Mouse (Mus musculus): Measurements from ENCODE around the gene Flg. TPM values are rescaled to one million over a fixed set of nuclear protein-coding genes. Genes with fewer than 3 reads are reported as not detected.

Flg gene
- polyA plus RNA-seq (2016; fragmentation: Nextera tagmentation; extraction: Ambion mirVana) = not detected in 2 replicates

DNA sequence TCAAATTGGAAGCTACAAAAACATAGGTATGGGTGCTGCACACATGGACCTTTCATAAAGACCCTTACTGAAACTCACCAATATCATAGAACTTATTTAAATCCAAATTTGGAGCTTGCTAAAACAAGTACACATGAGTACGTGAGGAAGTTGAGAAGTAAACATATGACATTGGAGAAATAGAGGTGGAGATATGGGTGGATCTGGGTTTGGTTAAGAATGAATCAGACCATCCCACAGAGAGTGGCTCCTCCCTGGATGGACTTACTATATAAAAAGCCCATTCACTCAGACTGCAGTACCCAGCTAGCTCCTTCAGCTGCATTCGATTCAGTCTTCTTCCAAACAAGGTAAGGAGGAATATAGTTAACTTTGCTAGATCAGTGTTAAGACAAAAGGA, at the start of gene Flg:
Flg (plus strand) TSS at position 301 of the 400 bp plus-strand sequence.
- H3K4me1 ChIP-seq = no peaks in the 10 kb centered on the region
- H3K9ac ChIP-seq = no peak within 1 kb of the TSS
- no peaks in the 10 kb centered on the region for H3K36me3 ChIP-seq
- H3K27me3 ChIP-seq (replicated peaks) = no peaks in the 10 kb centered on the region
- no peak for ATAC-seq (ENCODE audit: low FRiP score, low read depth)
- H3K27ac ChIP-seq = no peak within 1 kb of the TSS
- H3K4me2 ChIP-seq (replicated peaks) = no peak within 1 kb of the TSS
- no peak within 1 kb of the TSS for H3K4me3 ChIP-seq
- no peaks in the 10 kb centered on the region for H3K9me3 ChIP-seq
- 87% methylated on average over 2 of the region's 2 CpGs for WGBS

DNA sequence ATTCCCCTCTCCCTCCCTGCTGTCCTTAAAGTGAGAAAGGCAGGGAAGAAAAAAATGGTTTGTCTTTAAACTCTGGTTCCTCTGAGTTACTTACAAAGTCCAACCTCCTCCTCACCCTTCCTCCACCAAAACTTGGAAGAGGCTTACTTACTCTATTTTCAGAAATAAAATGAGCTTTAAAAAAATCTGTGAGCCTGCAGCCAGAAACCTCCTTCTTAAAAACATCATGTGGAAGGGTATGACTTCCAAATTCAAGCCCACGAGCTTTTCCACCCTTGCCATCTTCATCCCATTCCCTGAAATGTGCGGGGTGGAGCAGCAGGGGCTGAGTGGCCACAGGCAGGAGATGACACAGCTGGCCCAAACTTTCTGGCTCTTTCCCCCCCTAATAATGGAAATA, 24.2 kb downstream of the Flg start:
- Histone ChIP-seq H3K4me2 (replicated peaks) (no peak overlapping the region), H3K9ac (no peak overlapping the region), H3K36me3 (no peaks in the 10 kb centered on the region), H3K27ac (no peak overlapping the region), H3K27me3 (replicated peaks) (no peaks in the 10 kb centered on the region), H3K4me3 (no peak overlapping the region), H3K9me3 (no peaks in the 10 kb centered on the region), H3K4me1 (no peaks in the 10 kb centered on the region)
- WGBS = 82% methylated on average over 2 of the region's 2 CpGs
- ATAC-seq (ENCODE audit: low FRiP score, low read depth) = no peak

DNA sequence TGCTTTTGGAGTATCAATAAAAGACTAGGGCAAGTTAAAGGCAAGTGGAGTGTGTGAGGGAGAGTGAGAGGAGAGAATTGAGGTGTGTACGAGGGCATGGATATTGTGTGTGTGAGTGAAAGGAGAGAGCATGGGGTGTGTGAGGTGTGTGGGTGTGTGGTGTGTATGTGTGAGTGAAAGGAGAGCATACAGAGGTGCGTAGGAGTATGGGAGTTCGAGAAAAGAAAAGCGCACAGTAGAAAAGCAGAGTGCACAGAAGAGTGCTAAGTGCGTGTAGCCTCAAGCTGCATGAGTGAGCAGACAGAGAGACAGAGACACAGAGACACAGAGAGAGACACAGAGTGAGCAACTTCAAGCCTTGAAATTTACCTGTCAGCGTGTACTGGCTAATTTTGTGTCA, 26.5 kb downstream of the Flg start:
- H3K4me3 ChIP-seq = no peak overlapping the region
- no peaks in the 10 kb centered on the region for H3K4me1 ChIP-seq
- no peak overlapping the region for H3K27ac ChIP-seq
- peaks cover 4% of the 10 kb centered on the region; the same call in 1 of the 2 replicates for H3K9me3 ChIP-seq
- no peak overlapping the region for H3K9ac ChIP-seq
- no peak for ATAC-seq (ENCODE audit: low FRiP score, low read depth)
- H3K27me3 ChIP-seq (replicated peaks) = no peaks in the 10 kb centered on the region
- H3K4me2 ChIP-seq (replicated peaks) = no peak overlapping the region
- WGBS = 90% methylated on average over 6 of the region's 6 CpGs
- no peaks in the 10 kb centered on the region for H3K36me3 ChIP-seq

DNA sequence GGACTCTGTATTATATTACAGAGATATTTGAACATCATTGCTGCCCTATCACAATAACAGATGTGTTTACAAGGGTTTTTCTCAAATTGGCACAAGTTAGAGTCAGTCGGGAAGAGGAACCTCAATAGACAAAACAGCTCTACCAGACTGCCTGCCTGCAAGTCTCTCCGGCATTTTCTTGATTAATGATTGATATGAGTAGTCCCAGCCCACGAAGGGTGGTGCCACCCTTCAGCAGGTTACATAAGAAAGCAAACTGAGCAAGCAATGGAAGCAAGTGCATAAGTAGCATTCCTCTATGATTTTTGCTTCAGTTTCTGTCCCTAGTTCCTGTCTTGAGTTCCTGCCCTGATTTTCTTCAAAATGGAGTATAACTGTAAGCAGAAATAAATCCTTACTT, 28.6 kb downstream of the Flg start:
- WGBS = 84% methylated on average over 3 of the region's 3 CpGs
- H3K9me3 ChIP-seq = peaks cover 4% of the 10 kb centered on the region; the same call in 1 of the 2 replicates
- H3K4me3 ChIP-seq = no peak overlapping the region
- no peak overlapping the region for H3K4me2 ChIP-seq (replicated peaks)
- no peak overlapping the region for H3K9ac ChIP-seq
- no peak for ATAC-seq (ENCODE audit: low FRiP score, low read depth)
- no peaks in the 10 kb centered on the region for H3K27me3 ChIP-seq (replicated peaks)
- H3K4me1 ChIP-seq = no peaks in the 10 kb centered on the region
- no peaks in the 10 kb centered on the region for H3K36me3 ChIP-seq
- H3K27ac ChIP-seq = no peak overlapping the region

DNA sequence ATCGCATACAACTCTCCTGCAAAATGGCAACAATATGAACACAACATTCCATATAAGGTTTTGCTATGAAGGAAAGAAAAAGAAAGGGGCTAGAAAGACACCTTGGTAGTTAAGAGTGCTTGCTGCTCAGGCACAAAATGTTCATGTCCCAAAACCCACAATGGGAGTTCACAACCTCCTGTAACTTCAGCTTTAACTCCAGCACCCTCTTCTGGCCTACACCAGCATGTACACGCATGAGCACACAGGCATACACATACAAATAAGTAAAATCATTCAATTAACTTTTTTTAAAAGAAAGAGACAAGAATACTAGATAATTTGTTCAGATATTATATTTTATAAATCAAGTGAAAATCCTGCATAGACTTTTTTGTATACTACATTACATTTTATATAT, 32.8 kb downstream of the Flg start:
- Histone ChIP-seq H3K9me3 (peaks cover 4% of the 10 kb centered on the region; the same call in 1 of the 2 replicates), H3K36me3 (no peaks in the 10 kb centered on the region), H3K4me1 (no peaks in the 10 kb centered on the region), H3K27me3 (replicated peaks) (no peaks in the 10 kb centered on the region), H3K9ac (no peak overlapping the region), H3K27ac (no peak overlapping the region), H3K4me3 (no peak overlapping the region), H3K4me2 (replicated peaks) (no peak overlapping the region)
- WGBS = 81% methylated on average over 2 of the region's 2 CpGs
- ATAC-seq (ENCODE audit: low FRiP score, low read depth) = no peak

DNA sequence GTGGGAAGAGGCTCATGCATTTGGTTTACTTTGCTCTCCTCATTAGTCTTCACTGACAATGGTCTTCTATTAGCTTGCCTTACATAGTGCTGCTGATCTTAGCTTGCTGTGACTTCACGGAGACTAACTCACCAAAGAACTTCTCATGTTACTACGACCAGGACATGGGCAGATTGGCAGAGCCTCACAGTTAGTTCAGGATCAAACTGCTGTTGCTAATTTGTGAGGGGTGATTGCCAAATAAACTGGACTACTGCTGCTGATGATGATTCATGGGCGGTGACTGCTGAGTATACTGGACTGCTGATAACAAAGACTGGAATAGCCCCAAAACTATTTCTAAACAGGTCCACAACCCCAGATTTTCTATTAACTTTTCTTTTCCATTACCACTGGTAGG, 38.0 kb downstream of the Flg start:
- no peak overlapping the region for H3K4me2 ChIP-seq (replicated peaks)
- no peak overlapping the region for H3K9ac ChIP-seq
- ATAC-seq (ENCODE audit: low FRiP score, low read depth) = no peak
- H3K4me3 ChIP-seq = no peak overlapping the region
- H3K36me3 ChIP-seq = no peaks in the 10 kb centered on the region
- 73% methylated on average over 3 of the region's 3 CpGs for WGBS
- no peaks in the 10 kb centered on the region for H3K27me3 ChIP-seq (replicated peaks)
- no peaks in the 10 kb centered on the region for H3K9me3 ChIP-seq
- H3K27ac ChIP-seq = no peak overlapping the region
- H3K4me1 ChIP-seq = no peaks in the 10 kb centered on the region

DNA sequence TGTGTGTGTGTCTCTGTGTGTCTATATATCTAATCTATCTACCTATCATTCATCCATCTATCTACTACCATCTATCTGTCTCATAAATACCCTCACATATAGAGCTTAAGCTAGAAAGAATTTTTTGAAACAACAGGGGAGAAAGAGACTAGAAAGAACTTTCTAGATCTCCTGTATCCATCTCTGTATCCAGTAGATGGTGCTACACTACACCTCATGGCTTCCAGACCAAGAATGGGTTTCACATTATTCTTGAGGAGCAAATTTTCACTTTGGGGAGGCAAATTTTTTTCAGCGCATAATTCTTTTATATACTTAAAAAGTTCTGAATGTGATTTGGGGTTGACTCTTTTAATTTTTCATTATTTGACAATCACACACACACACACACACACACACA, 41.1 kb downstream of the Flg start:
- no peak overlapping the region for H3K9ac ChIP-seq

DNA sequence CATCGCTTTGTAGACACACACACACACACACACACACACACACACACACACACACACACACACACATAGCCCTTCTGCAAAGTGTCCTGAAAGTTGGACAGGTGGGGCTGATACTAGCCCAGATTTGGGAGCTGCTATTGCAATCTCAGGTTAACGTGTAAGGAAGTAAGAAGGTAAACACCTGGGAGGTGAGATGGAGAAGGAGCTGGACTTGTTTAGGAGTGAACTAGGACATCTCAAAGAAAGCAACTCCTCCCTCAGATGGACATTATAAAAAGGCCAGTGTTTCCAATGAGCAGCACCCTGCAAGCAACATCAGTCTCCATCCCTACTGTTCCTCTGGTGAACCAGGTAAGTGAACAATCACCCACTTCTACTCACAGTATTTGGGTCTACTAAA, 46.1 kb downstream of the Flg start, which contains the start of gene Hrnr:
Hrnr (plus strand) TSS at position 301 of the 400 bp plus-strand sequence.
- Histone ChIP-seq H3K36me3 (no peaks in the 10 kb centered on the region), H3K4me2 (replicated peaks) (no peak within 1 kb of the TSS), H3K4me1 (no peaks in the 10 kb centered on the region), H3K9ac (no peak within 1 kb of the TSS), H3K27me3 (replicated peaks) (no peaks in the 10 kb centered on the region), H3K27ac (no peak within 1 kb of the TSS), H3K9me3 (no peaks in the 10 kb centered on the region), H3K4me3 (no peak within 1 kb of the TSS)
- 87% methylated on average over 2 of the region's 2 CpGs for WGBS
- ATAC-seq (ENCODE audit: low FRiP score, low read depth) = no peak

More for the DNA sequence above, 41.1 kb downstream of the Flg start:
- H3K9me3 ChIP-seq = no peaks in the 10 kb centered on the region
- H3K27me3 ChIP-seq (replicated peaks) = no peaks in the 10 kb centered on the region
- H3K4me2 ChIP-seq (replicated peaks) = no peak overlapping the region
- H3K4me1 ChIP-seq = no peaks in the 10 kb centered on the region
- whole genome bisulfite sequencing = 94% methylated on average over 1 of the region's 1 CpGs
- H3K4me3 ChIP-seq = no peak overlapping the region
- ATAC-seq (ENCODE audit: low FRiP score, low read depth) = no peak
- H3K36me3 ChIP-seq = no peaks in the 10 kb centered on the region
- H3K27ac ChIP-seq = no peak overlapping the region

DNA sequence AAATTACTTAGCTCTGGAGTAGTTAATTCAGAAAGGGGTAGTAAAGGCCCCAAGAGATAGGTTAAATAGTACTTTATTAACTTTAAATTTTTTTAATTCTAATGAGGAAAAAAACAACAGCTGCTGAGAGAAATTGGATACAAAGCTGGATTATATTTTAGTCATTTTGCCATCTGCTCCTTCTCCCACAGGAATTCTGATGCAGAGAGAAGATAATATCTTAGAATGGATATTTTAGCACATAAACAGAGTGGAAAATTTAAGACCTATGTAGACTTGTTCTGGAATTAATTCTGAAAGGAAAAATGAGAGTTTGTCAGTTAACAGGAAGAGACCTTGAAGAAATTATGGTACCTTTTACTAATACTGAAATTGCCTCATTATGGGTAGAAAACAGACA, 64.4 kb downstream of the Flg start:
- no peak overlapping the region for H3K4me3 ChIP-seq
- no peak overlapping the region for H3K27ac ChIP-seq
- no peak overlapping the region for H3K4me2 ChIP-seq (replicated peaks)
- H3K4me1 ChIP-seq = no peaks in the 10 kb centered on the region
- H3K36me3 ChIP-seq = no peaks in the 10 kb centered on the region
- ATAC-seq (ENCODE audit: low FRiP score, low read depth) = no peak
- no peaks in the 10 kb centered on the region for H3K9me3 ChIP-seq
- H3K27me3 ChIP-seq (replicated peaks) = no peaks in the 10 kb centered on the region
- no peak overlapping the region for H3K9ac ChIP-seq

DNA sequence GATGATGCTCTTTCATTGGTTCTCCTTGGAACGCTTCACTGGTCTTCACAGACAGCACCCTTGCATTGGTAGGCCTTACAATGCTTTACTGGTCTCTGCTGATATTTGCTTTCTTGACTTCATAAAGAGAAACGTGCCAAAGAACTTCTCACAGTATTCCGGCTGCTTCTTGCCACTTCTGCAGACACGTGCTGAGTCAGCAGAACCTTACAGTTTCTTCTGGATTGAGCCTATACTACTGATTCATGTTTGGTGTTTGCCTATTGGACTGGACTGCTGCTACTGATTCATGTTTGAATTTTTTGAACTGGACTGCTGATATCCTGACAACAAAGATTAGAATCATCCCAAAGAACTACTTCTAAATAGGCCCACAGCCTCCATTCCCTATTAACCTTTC, 66.7 kb downstream of the Flg start:
- Histone ChIP-seq H3K4me1 (no peaks in the 10 kb centered on the region), H3K4me3 (no peak overlapping the region), H3K27ac (no peak overlapping the region), H3K36me3 (no peaks in the 10 kb centered on the region), H3K4me2 (replicated peaks) (no peak overlapping the region), H3K9me3 (no peaks in the 10 kb centered on the region), H3K27me3 (replicated peaks) (no peaks in the 10 kb centered on the region), H3K9ac (no peak overlapping the region)
- 89% methylated on average over 4 of the region's 4 CpGs for WGBS
- ATAC-seq (ENCODE audit: low FRiP score, low read depth) = no peak

Other genes starting within 250 kb of the Flg start
- gene Gm4858, start 204.7 kb upstream of the Flg start, polyA plus RNA-seq (2016; fragmentation: Nextera tagmentation; extraction: Ambion mirVana) = not detected in 2 replicates
- not detected in 2 replicates for gene Crnn, start 128.7 kb upstream of the Flg start, polyA plus RNA-seq (2016; fragmentation: Nextera tagmentation; extraction: Ambion mirVana)
- gene Flg2, start 76.2 kb upstream of the Flg start, polyA plus RNA-seq (2016; fragmentation: Nextera tagmentation; extraction: Ambion mirVana) = not detected in 2 replicates
- gene Hrnr, start 46.2 kb downstream of the Flg start, polyA plus RNA-seq (2016; fragmentation: Nextera tagmentation; extraction: Ambion mirVana) = not detected in 2 replicates
- not detected in 2 replicates for gene Rptn, start 120.2 kb downstream of the Flg start, polyA plus RNA-seq (2016; fragmentation: Nextera tagmentation; extraction: Ambion mirVana)
- 1.6 and 1.9 TPM in 2 replicates for gene Tchh, start 168.8 kb downstream of the Flg start, polyA plus RNA-seq (2016; fragmentation: Nextera tagmentation; extraction: Ambion mirVana)
- not detected in 2 replicates for gene Tchhl1, start 195.2 kb downstream of the Flg start, polyA plus RNA-seq (2016; fragmentation: Nextera tagmentation; extraction: Ambion mirVana)
- 324 and 328 TPM in 2 replicates for gene S100a11, start 247.0 kb downstream of the Flg start, polyA plus RNA-seq (2016; fragmentation: Nextera tagmentation; extraction: Ambion mirVana)

Data from neural tube, embryonic 12.5 days (tissue).